Mouse (Mus musculus) B cell, adult (primary cell): Measurements from ENCODE around the gene Tstd2. TPM values are rescaled to one million over a fixed set of nuclear protein-coding genes. Genes with fewer than 3 reads are reported as not detected.

Experiments used
- total RNA-seq: library from RNA; stranded (reverse); gene quantifications from 4 replicates; pipeline ENCODE4 v1.2.4, GENCODE M21; 2023; ENCODE audit not compliant: inconsistent age

Gene Tstd2
- 27.8 to 35.9 TPM (median 30.3 TPM) in 4 replicates for total RNA-seq

DNA sequence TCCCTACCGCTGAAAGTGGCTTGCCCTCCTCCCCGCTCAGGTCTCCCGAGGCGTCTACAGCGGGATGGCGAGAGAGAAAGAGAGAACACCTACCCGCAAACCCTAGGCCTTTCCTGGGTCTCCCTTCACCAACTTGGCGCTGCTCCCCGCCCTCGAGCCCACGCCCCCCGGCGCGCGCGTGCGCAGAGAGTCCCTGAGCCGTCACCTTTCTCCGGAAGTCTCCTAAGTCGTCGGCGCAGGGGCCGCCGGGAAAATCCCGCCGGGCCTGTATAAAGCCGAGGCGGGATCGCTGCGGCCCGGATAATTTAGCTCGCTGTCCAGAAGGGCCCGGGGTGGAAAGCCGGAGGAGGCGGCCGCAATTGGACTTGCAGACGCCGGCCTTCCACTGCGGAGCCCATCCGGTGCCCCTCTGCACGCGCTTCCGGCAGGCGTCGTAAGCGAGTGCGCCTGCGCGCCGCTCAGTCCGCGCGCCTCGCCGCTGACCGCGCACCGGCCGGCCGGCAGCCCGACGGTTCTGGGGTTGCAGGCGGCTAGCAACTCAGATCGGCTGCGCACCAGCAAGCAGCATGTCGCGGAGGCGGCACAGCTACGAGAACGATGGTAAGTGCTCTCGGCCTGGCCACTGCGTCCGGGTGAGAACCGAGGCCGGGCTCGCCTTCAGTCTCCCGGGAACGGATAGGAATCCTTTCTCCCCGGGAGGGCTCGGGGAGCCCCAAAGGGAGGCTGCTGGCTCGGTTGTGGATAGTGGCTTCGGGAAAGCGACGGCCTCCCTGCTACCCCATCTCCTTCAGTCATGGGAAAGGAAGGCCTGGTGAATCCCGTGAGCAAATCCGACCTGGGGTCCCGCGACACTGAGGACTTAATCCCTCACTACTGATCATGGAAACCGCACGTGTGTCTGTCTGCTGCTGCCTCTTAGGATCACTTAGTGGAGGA is at the start of gene Tstd2, which contains the start of gene Ncbp1:
Tstd2 (minus strand) TSS at position 408 of the 936 bp plus-strand sequence.
Ncbp1 (plus strand) TSS at position 327 of the 936 bp plus-strand sequence.

Other genes with a start within 250 kb of the Tstd2 start
- gene Ccdc180, start 248.4 kb downstream of the Tstd2 start, total RNA-seq = 0.22 to 0.72 TPM (median 0.48 TPM) in 4 replicates
- 14.9 to 19.8 TPM (median 16.8 TPM) in 4 replicates for gene Tdrd7, start 173.4 kb downstream of the Tstd2 start, total RNA-seq
- 0.16 TPM in 1 of 4 replicates, not detected in the others for gene Tmod1, start 99.8 kb downstream of the Tstd2 start, total RNA-seq
- gene Ncbp1, start 81 bp downstream of the Tstd2 start, total RNA-seq = 43.6 to 52.6 TPM (median 50.6 TPM) in 4 replicates
- gene Xpa, start 57.6 kb upstream of the Tstd2 start, total RNA-seq = 21.4 to 28.3 TPM (median 24.2 TPM) in 4 replicates
- gene Foxe1, start 204.9 kb upstream of the Tstd2 start, total RNA-seq = not detected in 4 replicates